Mouse (Mus musculus): ENCODE measurements around the gene Arhgap10.

DNA sequence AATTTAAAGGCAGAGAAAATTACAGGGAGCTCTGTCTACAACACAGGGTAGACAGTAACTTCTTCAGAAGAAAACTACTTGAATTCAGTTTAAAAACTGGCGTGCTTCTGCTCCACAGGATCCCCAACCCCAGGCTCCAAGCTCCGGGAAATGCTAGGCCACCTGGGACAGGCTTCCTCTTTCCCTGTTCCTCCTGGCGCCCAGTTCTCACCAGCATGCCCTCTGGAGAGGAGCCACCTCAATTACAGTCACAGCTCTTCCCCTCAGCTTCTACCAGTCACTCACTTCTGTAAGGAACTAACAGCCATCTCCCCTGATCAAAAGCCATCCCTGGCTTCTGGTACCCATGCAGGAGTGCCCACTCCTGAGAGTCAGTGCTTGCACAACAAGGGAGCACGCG, 32.9 kb downstream of the Arhgap10 start:
- TF ChIP-seq CTCF (IDR thresholded peaks at IDR 0.05; ENCODE audit: low read depth) (no peak), EP300 (IDR thresholded peaks at IDR 0.05; ENCODE audit: low read depth) (no peak)

All from heart, postnatal 0 days (tissue).